Mouse (Mus musculus): Measurements from ENCODE around the gene Palm2.

GRCm38 (mm10) chr4:57672541-57672940 lies 238.5 kb downstream of the Palm2 start:
- TF ChIP-seq CTCF (IDR thresholded peaks at IDR 0.05; ENCODE audit: extremely low read depth, insufficient read depth, low read length), result no peak
- TF ChIP-seq POLR2A (IDR thresholded peaks at IDR 0.05; ENCODE audit: extremely low read depth, insufficient read depth, low read length), result no peak
